Mouse (Mus musculus) liver, embryonic 14.5 days (tissue): ENCODE measurements around the gene Auts2.

Source experiments
- CTCF ChIP-seq: IDR thresholded peaks from 2 replicates; pipeline ENCODE4 v1.5.1; 2016; ENCODE audit warnings: antibody characterized with exemption, low read depth, control low read depth
- EP300 ChIP-seq: IDR thresholded peaks from 2 replicates; pipeline ENCODE4 v1.6.1; 2016; ENCODE audit warnings: antibody characterized with exemption, low read depth

DNA sequence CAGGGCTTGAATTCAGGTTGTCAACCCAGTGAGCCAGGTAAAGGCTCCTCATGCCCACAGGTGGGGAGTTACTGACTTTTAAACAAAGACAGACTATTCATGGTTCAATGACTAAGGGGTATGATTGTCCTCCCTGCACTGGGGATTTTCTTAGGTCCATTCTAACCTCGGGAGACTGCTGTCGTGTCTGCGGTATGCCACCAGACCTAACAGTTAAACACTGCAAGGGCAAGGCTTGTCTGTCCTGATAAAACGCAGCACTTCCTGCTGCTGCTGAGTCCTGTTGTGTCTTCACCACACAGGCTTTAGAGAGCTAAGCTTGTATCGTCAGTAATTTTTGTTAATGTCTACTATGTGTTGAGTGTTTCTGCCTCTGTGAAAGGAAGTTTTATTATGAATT is 828.2 kb downstream of the Auts2 start:
- TF ChIP-seq EP300 (no peak), CTCF (no peak)
